Mouse (Mus musculus): ENCODE measurements around the gene Ddx3y. TPM values are rescaled to one million over a fixed set of nuclear protein-coding genes. Genes with fewer than 3 reads are reported as not detected.

Ddx3y gene
- not detected for total RNA-seq (2023)

GRCm38 (mm10) chrY:1286171-1286795, at the start of gene Ddx3y:
Ddx3y (minus strand) TSS chrY:1286629.

GRCm38 (mm10) chrY:1245426-1245863, 41.0 kb downstream of the Ddx3y start, which contains the start of gene Uty:
Uty (minus strand) TSS chrY:1245759.

Other genes with a start within 250 kb of the Ddx3y start
- not detected for gene Uty, start 40.9 kb downstream of the Ddx3y start, total RNA-seq (2023)
- gene Usp9y, start 173.2 kb upstream of the Ddx3y start, total RNA-seq (2023), result not detected

Measured in CD4-positive naive resting alpha-beta T cell, adult 57 days (primary cell).